Mouse (Mus musculus): ENCODE data around the gene Rpl37a.

DNA sequence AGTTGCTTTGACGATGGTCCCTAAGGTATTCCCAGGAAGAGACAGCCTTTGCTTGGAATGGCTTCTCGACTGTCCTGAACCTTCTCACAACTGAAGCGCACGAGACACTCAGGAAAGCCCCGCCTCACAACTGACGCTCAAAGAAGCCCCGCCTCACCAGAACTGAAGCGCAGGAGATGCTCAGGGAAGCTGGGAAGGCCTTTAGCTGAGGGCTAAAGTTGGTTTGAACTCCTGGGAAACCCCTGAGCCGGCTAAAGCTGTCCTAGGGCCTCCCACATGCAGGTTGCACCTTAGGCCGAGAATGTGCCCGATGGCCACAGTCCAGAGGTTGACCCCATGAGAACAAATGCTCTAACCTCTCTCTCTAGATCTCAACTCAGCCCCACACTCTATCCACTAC is 10.6 kb upstream of the Rpl37a start, which contains the start of gene Ankar:
- TF ChIP-seq POLR2A (IDR thresholded peaks at IDR 0.05; ENCODE audit: borderline replicate concordance, extremely low read depth, insufficient read depth, insufficient read length, poor library complexity, severe bottlenecking): no peak
- TF ChIP-seq CTCF (IDR thresholded peaks at IDR 0.05; ENCODE audit: borderline replicate concordance, extremely low read depth, insufficient read depth, insufficient read length): no peak
